Mouse (Mus musculus) small intestine, adult 2 months (tissue): ENCODE results near the gene Gm5141. TPM values are rescaled to one million over a fixed set of nuclear protein-coding genes. Genes with fewer than 3 reads are reported as not detected.

ENCODE experiments used
- H3K27ac ChIP-seq: fragments of 200-500 bp; 2 replicates; pipeline ENCODE4 v1.5.1; 2012; ENCODE audit warnings: low read depth, low read length, control low read depth, inconsistent platforms; ENCODE audit not compliant: insufficient read depth
- H3K27me3 ChIP-seq: fragments of 200-500 bp; 2 replicates; pipeline ENCODE4 v1.6.1; 2012; ENCODE audit warnings: mild to moderate bottlenecking, moderate library complexity, low read length, inconsistent platforms; ENCODE audit not compliant: control insufficient read depth, insufficient read depth
- H3K36me3 ChIP-seq: fragments of 200-500 bp; 2 replicates; pipeline ENCODE4 v1.6.1; 2012; ENCODE audit warnings: mild to moderate bottlenecking, low read length, control low read depth, inconsistent platforms; ENCODE audit not compliant: control insufficient read depth, insufficient read depth
- H3K4me1 ChIP-seq: fragments of 200-500 bp; 2 replicates; pipeline ENCODE4 v1.6.1; 2012; ENCODE audit warnings: low read length, inconsistent platforms, mixed read lengths; ENCODE audit not compliant: control insufficient read depth, insufficient read depth, insufficient read length
- H3K4me3 ChIP-seq: fragments of 200-500 bp; 2 replicates; pipeline ENCODE4 v1.5.1; 2012; ENCODE audit warnings: low read depth, mild to moderate bottlenecking, control low read depth, inconsistent platforms, low read length, moderate library complexity
- CTCF ChIP-seq: fragments of 200-500 bp; IDR thresholded peaks from 2 replicates; pipeline ENCODE4 v1.5.1; 2012; ENCODE audit warnings: low read depth, mild to moderate bottlenecking, control low read depth, inconsistent platforms, low read length, moderate library complexity, mixed read lengths; ENCODE audit not compliant: insufficient replicate concordance, insufficient read length; ENCODE audit errors: extremely low read depth
- POLR2A ChIP-seq: fragments of 200-500 bp; IDR thresholded peaks from 2 replicates; pipeline ENCODE4 v1.6.1; 2012; ENCODE audit warnings: low read depth, mild to moderate bottlenecking, control low read depth, inconsistent platforms, low read length, moderate library complexity
- WGBS: fragments of 180-500 bp; shearing (Covaris S2); methylation state at CpG from one replicate; pipeline ENCODE4 v1.1.7; 2018; 5-methylcytosine and 5-hydroxymethylcytosine counted together
- polyA plus RNA-seq: library from polyadenylated mRNA; depleted of rRNA; stranded (reverse); fragments of >200 nt; gene quantifications from 2 replicates; pipeline ENCODE4 v1.2.3, GENCODE M21; 2012; rRNA removed

Gene Gm5141
- polyA plus RNA-seq, 1 experiment = not detected

GRCm38 (mm10) chr13:62733322-62733721, 52.3 kb downstream of the Gm5141 start:
- Histone ChIP-seq H3K36me3 (no peaks in the 10 kb centered on the region), H3K4me3 (no peak overlapping the region), H3K27me3 (no peaks in the 10 kb centered on the region), H3K27ac (no peak overlapping the region), H3K4me1 (no peaks in the 10 kb centered on the region)
- TF ChIP-seq CTCF = no peak
- no peak for TF ChIP-seq POLR2A
- WGBS = 36% methylated on average over 2 of the region's 2 CpGs

Other genes with a start within 250 kb of the Gm5141 start
- not detected in 2 replicates for gene Zfp935, start 227.3 kb downstream of the Gm5141 start, polyA plus RNA-seq
- 0.13 and 0.47 TPM in 2 replicates for gene Zfp934, start 214.6 kb downstream of the Gm5141 start, polyA plus RNA-seq
- not detected in 2 replicates for gene 6720489N17Rik, start 161.6 kb downstream of the Gm5141 start, polyA plus RNA-seq
- 0.08 and 0.09 TPM in 2 replicates for gene Platr25, start 25.1 kb downstream of the Gm5141 start, polyA plus RNA-seq
- gene Fbp2, start 72.6 kb upstream of the Gm5141 start, polyA plus RNA-seq = 62.5 and 184 TPM in 2 replicates
- gene Fbp1, start 102.5 kb upstream of the Gm5141 start, polyA plus RNA-seq = 21.9 and 31.1 TPM in 2 replicates
- gene 2010111I01Rik, start 179.1 kb upstream of the Gm5141 start, polyA plus RNA-seq = 30.9 and 48.4 TPM in 2 replicates